Mouse (Mus musculus): ENCODE data around the gene Usp15. TPM values are rescaled to one million over a fixed set of nuclear protein-coding genes. Genes with fewer than 3 reads are reported as not detected.

Gene Usp15
- polyA plus RNA-seq, 1 experiment from 2014 or later, result 72.1 TPM

DNA sequence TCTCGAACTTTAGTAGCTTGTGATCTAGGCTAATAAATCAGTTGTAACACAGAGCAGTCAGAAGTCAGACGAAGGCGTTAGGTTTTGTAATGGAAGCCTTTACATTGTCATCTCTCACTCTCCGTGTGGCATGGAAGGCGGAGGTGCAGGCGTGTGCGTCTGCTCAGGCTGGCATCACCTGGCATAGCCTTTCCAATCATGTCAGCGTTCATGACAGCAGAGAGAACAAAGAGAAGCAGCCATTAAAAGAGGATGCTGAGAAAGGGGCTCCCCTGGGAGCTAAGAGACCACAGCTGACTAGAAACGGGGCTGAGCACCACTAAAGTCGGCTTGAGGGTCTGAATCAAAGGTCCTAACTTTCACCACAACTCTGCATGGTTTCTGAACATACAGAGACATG, 140.3 kb downstream of the Usp15 start:
- H3K27me3 ChIP-seq, result no peaks in the 10 kb centered on the region
- H3K9me3 ChIP-seq (replicated peaks), result no peaks in the 10 kb centered on the region
- no peak for ATAC-seq (replicated peaks; ENCODE audit: low FRiP score)
- no peak overlapping the region for H3K4me3 ChIP-seq (replicated peaks)
- 85% methylated on average over 10 of the region's 10 CpGs for WGBS
- no peak overlapping the region for H3K9ac ChIP-seq
- H3K4me2 ChIP-seq, result no peak overlapping the region
- H3K36me3 ChIP-seq, result peaks cover 18% of the 10 kb centered on the region
- peaks cover 3% of the 10 kb centered on the region; the same call in 1 of the 2 replicates for H3K4me1 ChIP-seq
- no peak overlapping the region for H3K27ac ChIP-seq

- no peak overlapping the region for H3K4me3 ChIP-seq (replicated peaks)
- no peaks in the 10 kb centered on the region for H3K9me3 ChIP-seq (replicated peaks)
- H3K9ac ChIP-seq, result no peak overlapping the region
- H3K4me2 ChIP-seq, result no peak overlapping the region
- H3K27ac ChIP-seq, result no peak overlapping the region
- H3K27me3 ChIP-seq, result no peaks in the 10 kb centered on the region
- peaks cover 3% of the 10 kb centered on the region; the same call in 1 of the 2 replicates for H3K4me1 ChIP-seq
- peaks cover 29% of the 10 kb centered on the region for H3K36me3 ChIP-seq
- no peak for ATAC-seq (replicated peaks; ENCODE audit: low FRiP score)
- 78% methylated on average over 9 of the region's 9 CpGs for WGBS
Measured at GRCm38 (mm10) chr10:123055205-123056000, 141.4 kb downstream of the Usp15 start.

Small RNA genes within 50 kb of the gene (microRNA-seq; reads per million reads assigned to microRNA genes)
- 0.44 reads per million for gene Gm27920

Other genes with a start within 250 kb of the Usp15 start
- 24.3 and 24.6 TPM in 2 replicates for gene Mon2, start 120.5 kb downstream of the Usp15 start, polyA plus RNA-seq (2015; fragmentation: Nextera tagmentation; extraction: Ambion mirVana)
- gene Fam19a2, start 67.0 kb upstream of the Usp15 start, polyA plus RNA-seq (2015; fragmentation: Nextera tagmentation; extraction: Ambion mirVana), result 4.4 and 4.5 TPM in 2 replicates

Measured in kidney, embryonic 15.5 days (tissue).